Comparison of ENCODE assay signal across 16 mouse cellular contexts in the genomic region with DNA sequence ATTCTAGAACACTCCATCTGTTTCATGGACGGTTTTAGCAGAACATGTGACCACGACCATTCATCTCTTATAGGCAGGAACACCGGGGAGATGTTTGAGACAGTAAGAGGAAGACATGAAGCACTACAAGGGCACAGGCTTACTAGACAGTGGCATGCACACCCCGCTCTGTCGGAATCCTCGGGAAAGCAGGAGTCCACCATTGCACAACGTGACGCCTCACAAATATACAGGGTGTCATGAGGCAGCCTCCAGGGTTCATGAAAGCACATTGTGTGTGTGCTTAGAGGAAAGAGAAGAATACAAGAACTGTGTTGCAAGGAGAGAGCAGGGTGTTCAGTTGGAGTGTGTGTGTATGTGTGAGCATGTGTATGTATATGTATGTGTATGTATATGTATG.
"Had no signal": no experiment of that assay in that cellular context is flagged by ENCODE, and none has a peak within 500 bp of the region (broad histone marks: within the 10 kb centered on the region; RNA-seq: fewer than 3 reads in every experiment).

No protein-coding gene starts in this region.

- H3K36me3 ChIP-seq: neural tube, embryonic 13.5 days; neural tube, embryonic 15.5 days; stomach, embryonic 15.5 days had no signal

- H3K9me3 ChIP-seq: neural tube, embryonic 13.5 days; neural tube, embryonic 15.5 days; stomach, embryonic 15.5 days had no signal

- H3K4me3 ChIP-seq: neural tube, embryonic 13.5 days; neural tube, embryonic 15.5 days; stomach, embryonic 15.5 days had no signal

- DNase-seq: retina, postnatal 1 day; right cerebral cortex, adult 18-20 months; right cerebral cortex, postnatal 14 days; right cerebral cortex, postnatal 25 days; right cerebral cortex, postnatal 4 days; spleen, adult 18-20 months; thymus, adult 18-20 months; thymus, adult 2 months; thymus, postnatal 14 days; thymus, postnatal 25 days; thymus, postnatal 36 days; thymus, postnatal 4 days had no signal

- H3K27me3 ChIP-seq: neural tube, embryonic 13.5 days; neural tube, embryonic 15.5 days; stomach, embryonic 15.5 days had no signal

- H3K4me2 ChIP-seq: neural tube, embryonic 13.5 days; neural tube, embryonic 15.5 days; stomach, embryonic 15.5 days had no signal

- H3K9ac ChIP-seq: neural tube, embryonic 13.5 days; neural tube, embryonic 15.5 days; stomach, embryonic 15.5 days had no signal

- H3K27ac ChIP-seq: neural tube, embryonic 13.5 days; neural tube, embryonic 15.5 days; stomach, embryonic 15.5 days; stomach, postnatal 0 days had no signal

- H3K4me1 ChIP-seq: stomach, embryonic 15.5 days had no signal
